Mouse (Mus musculus) bone marrow, adult 2 months (tissue): Measurements from ENCODE around the gene Lrrk1. TPM values are rescaled to one million over a fixed set of nuclear protein-coding genes. Genes with fewer than 3 reads are reported as not detected.

ENCODE experiments used
- H3K27ac ChIP-seq: fragments of 200-500 bp; 2 replicates; pipeline ENCODE4 v1.5.1; 2012; ENCODE audit warnings: low read depth, mild to moderate bottlenecking, control low read depth, inconsistent platforms, low read length; ENCODE audit not compliant: control insufficient read depth, poor library complexity, insufficient read depth
- H3K4me1 ChIP-seq: fragments of 200-500 bp; 2 replicates; pipeline ENCODE4 v1.6.1; 2011; ENCODE audit warnings: low read length; ENCODE audit not compliant: control insufficient read depth, insufficient read depth
- H3K4me3 ChIP-seq: fragments of 200-500 bp; replicated peaks from 2 replicates; pipeline ENCODE3; 2011; ENCODE audit warnings: mild to moderate bottlenecking, low read depth, low read length, control low read depth; ENCODE audit not compliant: control insufficient read depth
- CTCF ChIP-seq: fragments of 200-500 bp; IDR thresholded peaks from 2 replicates; pipeline ENCODE4 v1.5.1; 2011; ENCODE audit warnings: low read length, control low read depth; ENCODE audit not compliant: control insufficient read depth, insufficient read depth
- POLR2A ChIP-seq: fragments of 200-500 bp; IDR thresholded peaks from 2 replicates; pipeline ENCODE4 v1.6.1; 2011; ENCODE audit warnings: low read depth, mild to moderate bottlenecking, control low read depth, low read length, borderline replicate concordance; ENCODE audit not compliant: control insufficient read depth
- WGBS: fragments of 180-500 bp; shearing (Covaris S2); methylation state at CpG from one replicate; pipeline ENCODE4 v1.1.7; 2018; 5-methylcytosine and 5-hydroxymethylcytosine counted together
- polyA plus RNA-seq: library from polyadenylated mRNA; stranded (reverse); fragments of >200 nt; gene quantifications from 2 replicates; pipeline ENCODE4 v1.2.4, GENCODE M21; 2011; ENCODE audit warnings: low replicate concordance; ENCODE audit not compliant: missing spikeins, insufficient read depth, insufficient read length

Gene Lrrk1
- polyA plus RNA-seq, 1 experiment: 21.6 TPM

- no peak overlapping the region for H3K4me3 ChIP-seq
- H3K4me1 ChIP-seq: no peaks in the 10 kb centered on the region; the same call in 1 of the 2 replicates
- TF ChIP-seq POLR2A (no peak), CTCF (no peak)
- 64% methylated on average over 8 of the region's 8 CpGs for WGBS
- H3K27ac ChIP-seq: no peak overlapping the region
Measured at GRCm38 (mm10) chr7:66254993-66255392, 133.2 kb downstream of the Lrrk1 start.

DNA sequence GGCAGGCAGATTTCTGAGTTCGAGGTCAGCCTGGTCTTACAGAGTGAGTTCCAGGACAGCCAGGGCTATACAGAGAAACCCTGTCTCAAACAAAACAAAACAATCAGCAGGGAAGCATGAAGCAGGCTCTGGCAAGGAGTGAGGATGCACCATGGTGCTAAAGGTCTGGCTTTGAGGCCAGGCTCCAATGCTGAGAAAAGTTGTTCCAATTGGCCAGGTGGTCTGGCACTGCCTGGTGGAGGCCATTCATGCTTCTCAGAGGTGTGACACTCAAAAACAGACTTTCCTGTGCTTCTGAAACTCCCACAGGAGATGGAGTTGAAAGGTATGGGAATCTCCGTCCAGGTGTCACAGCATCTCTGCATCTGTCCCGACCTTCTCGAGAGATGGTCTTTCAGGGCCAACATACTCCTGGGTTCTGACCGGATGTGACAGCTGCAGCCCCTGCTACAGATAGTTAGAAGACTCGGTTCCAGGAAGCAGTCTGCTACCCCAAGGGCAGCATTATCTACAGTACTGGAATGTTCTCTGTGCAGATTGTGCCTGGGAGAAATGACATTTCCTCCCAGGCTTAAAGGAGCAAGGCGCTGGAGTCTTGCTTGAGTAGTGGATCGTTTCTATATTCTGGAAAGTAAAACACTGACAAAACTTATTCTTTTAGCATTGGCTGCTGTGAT lies 134.0 kb downstream of the Lrrk1 start:
- Histone ChIP-seq H3K4me3 (no peak overlapping the region), H3K27ac (no peak overlapping the region), H3K4me1 (no peaks in the 10 kb centered on the region; the same call in 1 of the 2 replicates)
- TF ChIP-seq POLR2A (no peak), CTCF (no peak)
- 85% methylated on average over 8 of the region's 8 CpGs for WGBS

DNA sequence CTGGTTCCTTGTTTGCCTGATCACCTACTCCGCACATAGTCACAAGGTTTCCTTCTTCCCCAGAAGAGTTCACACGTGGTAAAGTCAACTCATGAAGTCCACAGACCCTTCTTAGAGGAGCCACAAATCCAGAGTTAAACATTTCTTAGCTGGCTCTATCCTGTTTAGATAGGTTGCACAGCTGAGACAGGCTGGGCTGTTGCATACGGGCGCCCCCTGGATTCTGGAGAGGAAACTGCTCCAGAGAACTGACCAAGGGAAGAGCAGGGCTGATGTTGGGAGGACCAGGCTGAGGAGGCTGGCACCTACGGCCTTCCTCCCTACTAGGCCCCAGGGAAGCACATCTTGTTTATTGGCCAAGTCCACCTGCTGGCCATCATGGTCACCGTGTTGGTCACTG lies 138.1 kb downstream of the Lrrk1 start:
- Histone ChIP-seq H3K4me1 (no peaks in the 10 kb centered on the region; the same call in none of the 2 replicates), H3K4me3 (no peak overlapping the region), H3K27ac (no peak overlapping the region)
- WGBS: 7% methylated on average over 6 of the region's 6 CpGs
- no peak for TF ChIP-seq POLR2A
- peak; percentile 91 for TF ChIP-seq CTCF

DNA sequence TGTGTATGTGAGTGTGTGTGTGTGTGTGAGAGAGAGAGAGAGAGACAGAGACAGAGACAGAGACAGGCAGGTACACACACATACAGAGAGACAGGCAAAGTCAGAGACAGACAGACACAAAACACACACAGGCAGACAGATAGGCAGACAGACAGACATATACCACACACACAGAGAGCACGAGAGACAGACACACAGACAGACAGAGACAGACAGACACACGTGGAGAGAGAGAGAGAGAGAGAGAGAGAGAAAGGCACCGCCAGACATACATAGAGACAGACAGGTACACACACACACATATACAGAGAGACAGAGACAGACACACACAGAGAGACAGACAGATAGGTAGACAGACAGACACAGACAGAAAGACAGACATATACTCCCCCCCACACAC lies 138.7 kb downstream of the Lrrk1 start:
- no peaks in the 10 kb centered on the region; the same call in 1 of the 2 replicates for H3K4me1 ChIP-seq
- H3K27ac ChIP-seq: no peak overlapping the region
- no peak overlapping the region for H3K4me3 ChIP-seq
- 72% methylated on average over 3 of the region's 3 CpGs for WGBS
- TF ChIP-seq CTCF (no peak), POLR2A (no peak)

GRCm38 (mm10) chr7:66249020-66249419 lies 139.1 kb downstream of the Lrrk1 start:
- WGBS: 54% methylated on average over 2 of the region's 2 CpGs

DNA sequence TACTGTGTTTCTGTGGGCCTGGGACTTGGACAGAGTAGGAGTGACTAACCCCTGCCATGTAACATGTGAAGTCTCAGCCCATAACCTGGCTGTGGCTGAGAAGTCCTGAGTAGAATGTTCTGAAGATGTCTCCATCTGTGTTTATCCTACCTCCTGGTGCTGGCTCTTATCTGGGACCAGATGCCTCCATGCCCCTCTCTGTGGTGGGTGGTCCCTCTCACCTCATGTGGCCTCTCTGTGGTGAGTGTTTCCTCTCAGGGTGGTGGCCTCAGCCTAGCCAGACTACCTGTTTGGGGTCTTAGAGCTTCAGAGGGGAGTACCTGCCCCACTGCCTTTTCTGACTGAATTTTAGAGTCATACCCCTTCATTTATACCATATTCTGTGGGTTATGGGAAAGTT lies 139.9 kb downstream of the Lrrk1 start:
- Histone ChIP-seq H3K4me3 (no peak overlapping the region), H3K4me1 (no peaks in the 10 kb centered on the region; the same call in 1 of the 2 replicates), H3K27ac (no peak overlapping the region)
- TF ChIP-seq POLR2A (no peak), CTCF (no peak)

More at GRCm38 (mm10) chr7:66249020-66249419, 139.1 kb downstream of the Lrrk1 start:
- Histone ChIP-seq H3K4me1 (no peaks in the 10 kb centered on the region; the same call in 1 of the 2 replicates), H3K4me3 (no peak overlapping the region), H3K27ac (no peak overlapping the region)
- TF ChIP-seq CTCF (no peak), POLR2A (no peak)

- Histone ChIP-seq H3K4me1 (no peaks in the 10 kb centered on the region; the same call in 1 of the 2 replicates), H3K27ac (no peak overlapping the region), H3K4me3 (no peak overlapping the region)
- TF ChIP-seq POLR2A (no peak), CTCF (no peak)
- WGBS: 72% methylated on average over 12 of the region's 12 CpGs
Measured at GRCm38 (mm10) chr7:66247274-66248021, 140.7 kb downstream of the Lrrk1 start.

- Histone ChIP-seq H3K4me3 (no peak overlapping the region), H3K4me1 (no peaks in the 10 kb centered on the region; the same call in 1 of the 2 replicates), H3K27ac (no peak overlapping the region)
- WGBS: 63% methylated on average over 11 of the region's 11 CpGs
- TF ChIP-seq POLR2A: no peak
- TF ChIP-seq CTCF: no peak
Measured at GRCm38 (mm10) chr7:66246716-66247235, 141.4 kb downstream of the Lrrk1 start.
